Mouse (Mus musculus) layer of hippocampus, postnatal 25 days (tissue): ENCODE data around the gene Acaa1b. TPM values are rescaled to one million over a fixed set of nuclear protein-coding genes. Genes with fewer than 3 reads are reported as not detected.

Experiments used
- DNase-seq, 2 experiments: peaks; one replicate each; pipeline ENCODE4 v3.0.0; 2022; ENCODE audit warnings: mixed read lengths in 2 of 2, low spot score in 1 of 2; ENCODE audit errors: extremely low spot score in 1 of 2
- total RNA-seq, 2 experiments: library from RNA; stranded (reverse); gene quantifications; 2 replicates each; pipeline ENCODE4 v1.2.3; 2021

Acaa1b gene
- 1 to 10 TPM; 1.4 to 1.5 TPM for total RNA-seq

DNA sequence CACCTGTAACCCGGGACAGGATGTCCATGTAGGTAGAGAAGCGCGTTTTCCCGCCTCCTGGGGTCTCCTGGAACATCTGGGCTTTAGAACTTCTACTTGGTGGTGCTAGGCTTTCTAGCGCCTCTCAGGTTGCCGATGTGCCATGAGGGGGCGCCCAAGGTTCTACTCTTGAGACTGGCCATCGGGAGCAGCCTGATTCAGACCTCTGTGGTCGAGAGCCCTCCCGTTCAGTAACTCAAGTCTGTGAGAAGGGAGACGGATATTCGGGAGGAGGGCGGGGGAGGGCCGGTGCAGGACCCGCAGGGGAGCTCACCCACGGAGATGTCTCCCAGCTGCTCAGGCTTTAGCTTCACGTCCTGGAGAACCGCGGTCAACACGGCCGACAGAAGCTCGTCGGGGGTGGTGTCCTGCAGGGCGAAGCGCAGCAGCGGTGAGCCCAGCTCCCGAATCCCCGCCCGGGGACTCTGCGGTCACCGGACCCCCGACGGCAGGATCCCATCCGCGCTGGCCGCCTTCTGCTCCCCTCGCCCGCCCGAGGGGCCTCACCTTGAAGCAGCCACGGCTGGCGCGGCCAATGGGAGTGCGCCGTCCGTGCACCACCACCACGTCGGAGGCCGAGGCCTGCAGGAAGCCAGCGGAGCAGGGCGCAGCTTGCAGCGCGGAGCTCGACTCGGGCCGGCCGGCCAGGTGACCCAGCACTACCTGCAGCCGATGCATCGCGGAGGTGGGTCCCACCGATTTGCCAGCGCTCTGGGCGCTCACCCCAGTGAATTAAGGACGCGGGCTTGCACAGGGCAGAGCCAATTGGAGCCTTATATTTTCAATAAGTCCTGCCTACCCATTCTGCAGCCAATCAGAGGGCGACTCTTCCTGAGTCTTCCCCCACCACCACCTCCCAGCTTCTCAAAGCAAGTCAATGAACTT lies at the start of gene Acaa1b:
Gene Acaa1b (minus strand): TSS at position 816 of the 924 bp plus-strand sequence.
- peak; percentile 46 to 78 for DNase-seq

DNA sequence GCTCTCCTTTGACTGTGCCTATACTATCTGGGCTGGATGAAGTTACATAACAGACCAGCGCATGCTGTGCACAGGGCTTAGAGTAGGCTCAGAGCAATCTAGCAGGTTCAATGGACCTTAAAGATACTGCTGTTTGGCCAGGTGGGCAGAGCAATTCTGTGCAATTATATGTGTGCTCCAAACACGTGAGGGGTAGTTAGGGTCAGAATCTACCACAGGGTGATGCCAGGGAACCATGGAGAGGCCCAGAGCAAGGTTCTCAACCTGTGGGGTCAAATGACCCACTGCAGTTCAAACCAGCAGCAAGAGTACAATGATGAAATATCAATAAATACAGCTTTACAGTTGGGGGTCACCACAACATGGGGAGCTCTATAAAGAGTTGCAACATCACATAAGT lies 49.8 kb upstream of the Acaa1b start:
- DNase-seq: no peak

DNA sequence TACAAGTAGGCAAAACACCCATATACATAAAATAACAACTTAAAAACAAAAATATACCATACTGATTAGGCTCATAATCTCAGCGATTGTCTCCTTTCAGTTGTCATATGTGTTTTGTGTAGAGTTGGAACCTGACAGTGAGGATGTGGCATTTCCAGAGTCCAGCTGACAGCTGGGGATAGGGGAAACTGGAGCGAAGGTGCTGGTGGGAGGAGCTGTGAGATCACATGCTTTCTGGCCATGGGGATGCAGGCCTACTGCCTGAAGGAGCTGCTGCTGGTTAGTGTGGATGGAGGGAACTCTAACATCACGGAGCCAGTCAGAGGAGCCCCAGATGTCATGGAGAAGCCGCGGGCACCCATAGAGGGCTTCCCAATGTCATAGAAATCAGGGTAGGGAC lies 48.9 kb upstream of the Acaa1b start:
- no peak for DNase-seq

GRCm38 (mm10) chr9:119203617-119204016 lies 46.7 kb upstream of the Acaa1b start:
- no peak for DNase-seq

DNA sequence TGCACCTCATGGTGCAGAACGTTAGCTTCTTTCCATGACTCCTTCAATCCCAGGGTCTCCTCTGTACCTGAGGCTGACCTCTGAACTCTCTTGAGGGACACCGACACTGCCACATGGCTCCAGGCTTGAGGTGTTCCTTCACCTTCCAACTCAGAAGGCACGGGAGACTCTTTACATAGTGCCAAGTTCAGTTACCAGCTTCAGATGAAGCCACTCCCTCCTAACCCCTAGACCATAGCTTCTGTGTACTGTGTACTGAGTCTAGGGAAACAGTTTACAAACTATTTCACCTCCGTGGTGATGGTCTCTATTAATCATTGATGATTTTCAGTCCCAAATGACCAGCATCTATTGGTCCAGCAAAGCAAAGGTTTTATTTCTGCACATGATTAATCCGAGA lies 44.8 kb upstream of the Acaa1b start:
- no peak for DNase-seq

GRCm38 (mm10) chr9:119199151-119199861 lies 42.4 kb upstream of the Acaa1b start:
- DNase-seq: no peak

GRCm38 (mm10) chr9:119192202-119192990 lies 35.5 kb upstream of the Acaa1b start:
- peak in 1 of 2 experiments; percentile 48 for DNase-seq

GRCm38 (mm10) chr9:119181241-119181728 lies 24.4 kb upstream of the Acaa1b start:
- no peak for DNase-seq

- DNase-seq: no peak
Measured at GRCm38 (mm10) chr9:119179292-119179691, 22.4 kb upstream of the Acaa1b start.

DNA sequence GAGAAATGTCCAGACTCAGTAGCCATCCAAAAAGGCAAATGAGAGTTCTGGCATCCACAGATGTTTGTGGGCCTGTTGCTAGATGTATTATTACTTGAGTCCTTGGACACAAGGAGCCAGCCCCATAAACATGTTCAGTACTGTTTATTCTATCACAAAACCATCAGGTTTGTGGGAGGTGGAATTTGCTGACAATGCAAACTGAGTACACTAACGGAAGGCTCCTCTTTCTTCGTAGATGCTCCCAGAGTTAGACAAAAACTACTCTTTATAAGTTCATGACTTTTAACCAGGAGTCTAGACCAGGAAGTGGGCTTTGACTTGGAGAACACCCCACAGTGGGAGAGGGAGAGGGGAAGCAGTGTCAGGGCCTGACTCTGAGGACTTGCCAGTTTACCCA lies 10.7 kb upstream of the Acaa1b start:
- DNase-seq: no peak

GRCm38 (mm10) chr9:119165548-119165947 lies 8.7 kb upstream of the Acaa1b start:
- DNase-seq: no peak

- DNase-seq: no peak
Measured at GRCm38 (mm10) chr9:119164743-119165142, 7.8 kb upstream of the Acaa1b start.

- no peak for DNase-seq
Measured at GRCm38 (mm10) chr9:119160689-119161088, 3.8 kb upstream of the Acaa1b start.

DNA sequence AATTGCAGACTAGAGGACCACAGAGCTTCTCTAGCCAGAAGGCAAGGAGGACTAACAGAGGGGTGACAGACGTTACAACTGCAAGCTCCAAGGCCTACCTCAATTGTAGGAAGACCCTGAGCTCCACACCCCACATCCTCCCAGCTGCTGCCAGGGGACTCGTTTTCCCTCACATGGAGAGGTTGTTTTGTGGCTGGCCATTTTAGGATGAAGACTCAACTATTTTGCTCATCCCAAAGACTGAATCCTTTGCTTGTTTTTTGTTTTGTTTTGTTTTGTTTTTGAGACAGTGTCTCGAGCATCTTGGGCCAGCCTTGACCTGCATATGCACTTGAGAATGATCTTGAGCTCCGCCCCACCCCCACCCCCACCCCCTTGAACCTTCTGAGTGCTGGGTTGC lies 2.0 kb upstream of the Acaa1b start, which contains the start of gene Gm47289:
Gene Gm47289 (plus strand): TSS at position 301 of the 400 bp plus-strand sequence.
- no peak for DNase-seq

DNA sequence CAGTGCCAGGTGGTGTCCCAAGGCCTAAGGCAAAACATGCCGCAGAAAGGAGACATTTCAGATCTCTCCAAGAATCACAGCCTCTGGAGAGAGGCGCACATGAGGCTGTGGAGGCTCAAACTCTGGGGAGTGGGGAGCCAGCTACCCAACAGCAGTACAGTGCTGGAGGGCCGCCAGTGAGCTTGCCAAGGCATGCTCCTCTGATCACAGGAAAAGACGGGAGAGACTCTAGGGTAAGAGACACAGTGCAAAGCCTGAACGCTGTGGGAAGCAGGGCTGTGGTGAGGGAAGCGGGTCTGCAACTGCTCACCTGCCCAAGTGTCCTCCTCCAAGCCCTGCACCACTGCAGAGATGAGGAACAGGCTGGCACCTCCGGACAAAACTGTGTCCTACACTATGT lies 1.1 kb downstream of the Acaa1b start:
- DNase-seq: no peak

DNA sequence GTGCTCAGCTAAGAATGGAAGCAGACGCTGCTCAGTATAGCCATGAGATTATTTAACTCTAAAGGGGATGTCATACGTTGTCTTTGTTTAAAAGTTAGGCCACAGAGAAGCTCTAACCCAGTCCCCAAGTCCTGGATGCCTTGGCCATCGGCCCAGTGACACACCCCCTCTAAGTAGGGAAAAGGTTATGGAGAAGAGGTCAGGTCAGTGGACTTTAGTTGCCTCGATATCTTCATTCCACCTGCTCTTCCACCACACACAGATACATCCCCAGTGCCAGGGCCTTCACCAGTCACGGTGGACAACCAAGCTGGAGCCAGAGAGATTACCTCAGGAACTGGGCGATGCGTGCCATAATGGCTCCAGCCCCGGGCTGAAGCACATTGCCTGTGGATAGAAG lies 1.5 kb downstream of the Acaa1b start:
- no peak for DNase-seq

DNA sequence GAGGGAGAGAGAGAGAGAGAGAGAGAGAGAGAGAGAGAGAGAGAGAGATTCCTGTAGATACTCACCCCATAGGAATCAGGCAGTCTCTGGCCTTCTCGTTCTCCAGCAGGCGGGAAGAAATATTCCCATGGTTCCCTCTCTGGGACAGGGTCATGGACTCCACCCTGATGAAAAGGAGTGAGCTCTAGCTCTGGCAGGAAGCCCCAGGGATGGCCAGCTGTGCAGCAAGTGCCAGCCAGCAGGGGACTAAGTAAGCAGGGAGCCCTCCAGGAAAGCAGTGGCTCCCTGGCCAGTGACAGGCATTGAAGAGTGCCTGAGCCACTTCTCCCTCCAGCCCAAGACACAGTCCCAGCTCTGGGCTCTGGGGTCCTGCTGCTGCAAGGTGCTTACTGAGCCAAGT lies 5.1 kb downstream of the Acaa1b start:
- DNase-seq: no peak

DNA sequence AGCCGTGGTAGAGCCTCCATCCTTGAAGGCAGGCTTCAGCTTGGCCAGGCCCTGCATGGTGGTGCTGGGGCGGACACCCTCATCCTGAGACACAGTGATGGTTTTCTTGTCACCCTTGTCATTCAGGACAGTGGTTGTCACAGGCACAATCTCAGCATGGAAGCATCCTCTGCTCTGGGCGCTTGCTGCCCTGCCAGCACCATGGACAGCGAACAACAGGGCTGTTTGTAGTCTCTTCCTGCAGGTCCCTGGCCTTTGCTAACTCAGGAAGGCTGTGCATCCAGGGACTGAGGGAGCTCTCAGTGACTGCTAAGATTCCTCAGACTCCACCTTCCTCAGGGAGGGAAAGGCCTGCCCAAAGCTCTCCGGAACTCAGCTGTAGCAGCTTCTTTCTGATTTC lies 7.3 kb downstream of the Acaa1b start:
- DNase-seq: peak in 1 of 2 experiments; percentile 10

DNA sequence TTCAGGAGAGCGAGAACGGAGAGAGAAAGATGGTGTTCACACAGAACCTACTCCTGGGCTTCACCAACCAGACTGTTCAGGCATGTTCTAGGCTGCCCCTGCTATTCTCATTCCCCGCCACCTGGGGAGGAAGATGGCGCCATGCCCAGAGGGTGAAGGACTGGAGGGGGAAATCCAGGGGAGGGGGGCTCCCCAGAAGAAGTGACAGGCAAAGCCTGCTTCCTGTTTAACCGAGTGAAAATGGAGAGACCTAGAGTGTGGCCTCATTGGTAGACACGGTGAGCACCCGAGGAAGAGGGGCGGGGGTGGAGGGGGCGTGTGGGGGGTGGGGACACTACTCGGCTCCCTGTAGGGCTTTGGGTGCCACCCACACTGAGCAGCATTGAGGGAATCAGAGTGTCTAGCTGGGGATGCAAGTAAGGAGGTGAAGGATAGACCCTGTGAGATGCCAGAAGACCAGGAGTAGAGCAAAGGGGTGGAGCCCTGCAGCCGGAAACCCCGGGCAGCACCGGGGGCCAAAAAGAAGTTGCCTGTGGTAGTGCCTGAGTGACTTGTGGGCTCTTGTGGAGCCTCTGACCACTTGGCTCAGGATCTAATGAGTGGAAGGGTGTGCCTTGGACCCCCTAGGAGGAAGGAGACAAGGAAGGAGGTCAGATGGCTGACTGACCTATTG lies 10.7 kb downstream of the Acaa1b start:
- DNase-seq: no peak

- no peak for DNase-seq
Measured at GRCm38 (mm10) chr9:119145638-119146037, 11.3 kb downstream of the Acaa1b start.
